Mouse (Mus musculus) left cerebral cortex, adult 18-20 months (tissue): ENCODE measurements around the gene Mcidas. TPM values are rescaled to one million over a fixed set of nuclear protein-coding genes. Genes with fewer than 3 reads are reported as not detected.
"Not testable (repeated sequence)": the region's sequence is repeated elsewhere in the genome, so short reads cannot be mapped to it uniquely, and the experiment has no call there.

Experiments used
- DNase-seq, 2 experiments: peaks; one replicate each; pipeline ENCODE4 v3.0.0; 2021 to 2022; ENCODE audit warnings: low spot score in 2 of 2, mixed read lengths in 1 of 2
- total RNA-seq, 2 experiments: library from RNA; stranded (reverse); gene quantifications; 2 replicates each; pipeline ENCODE4 v1.2.3; 2021

Mcidas gene
- total RNA-seq, 2 experiments from 2014 or later = 0.30 to 0.45 TPM

DNA sequence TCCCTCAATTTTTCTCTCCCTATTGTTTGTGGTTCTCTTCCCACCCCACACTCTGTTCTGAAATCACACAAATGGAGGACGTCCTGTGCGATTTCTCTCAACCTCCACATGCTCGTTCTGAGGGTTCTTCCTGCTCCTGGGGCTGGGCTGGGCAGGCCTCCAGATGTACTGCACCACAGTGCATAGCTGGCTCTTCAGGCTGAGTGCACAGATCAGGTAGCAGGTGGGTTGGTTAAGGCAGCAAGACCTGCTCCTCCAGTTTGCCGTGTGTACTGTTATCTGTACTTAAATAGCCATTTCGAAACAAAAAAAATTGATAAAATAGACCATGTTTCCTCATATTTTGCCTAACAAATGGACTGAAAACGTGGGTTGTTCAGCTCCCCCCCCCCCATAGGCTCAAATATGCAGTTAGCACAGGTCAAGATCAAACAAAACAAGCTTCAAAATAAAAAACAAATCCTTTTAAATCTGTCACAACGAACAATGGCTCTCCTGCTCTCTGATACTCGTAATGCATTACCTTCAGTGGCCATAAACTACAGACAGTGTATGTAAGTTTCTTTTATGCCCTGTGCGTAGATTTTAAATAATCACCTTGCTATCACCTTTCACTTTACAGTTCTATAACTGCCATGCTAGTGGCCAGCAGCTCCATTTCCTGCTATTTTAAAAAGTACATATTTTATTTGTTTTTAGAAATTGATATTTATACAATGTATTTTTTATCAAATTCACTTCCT lies 7.1 kb downstream of the Mcidas start:
- DNase-seq = no peak

- no peak for DNase-seq
Observed at GRCm38 (mm10) chr13:113012683-113013082, 19.0 kb downstream of the Mcidas start.

DNA sequence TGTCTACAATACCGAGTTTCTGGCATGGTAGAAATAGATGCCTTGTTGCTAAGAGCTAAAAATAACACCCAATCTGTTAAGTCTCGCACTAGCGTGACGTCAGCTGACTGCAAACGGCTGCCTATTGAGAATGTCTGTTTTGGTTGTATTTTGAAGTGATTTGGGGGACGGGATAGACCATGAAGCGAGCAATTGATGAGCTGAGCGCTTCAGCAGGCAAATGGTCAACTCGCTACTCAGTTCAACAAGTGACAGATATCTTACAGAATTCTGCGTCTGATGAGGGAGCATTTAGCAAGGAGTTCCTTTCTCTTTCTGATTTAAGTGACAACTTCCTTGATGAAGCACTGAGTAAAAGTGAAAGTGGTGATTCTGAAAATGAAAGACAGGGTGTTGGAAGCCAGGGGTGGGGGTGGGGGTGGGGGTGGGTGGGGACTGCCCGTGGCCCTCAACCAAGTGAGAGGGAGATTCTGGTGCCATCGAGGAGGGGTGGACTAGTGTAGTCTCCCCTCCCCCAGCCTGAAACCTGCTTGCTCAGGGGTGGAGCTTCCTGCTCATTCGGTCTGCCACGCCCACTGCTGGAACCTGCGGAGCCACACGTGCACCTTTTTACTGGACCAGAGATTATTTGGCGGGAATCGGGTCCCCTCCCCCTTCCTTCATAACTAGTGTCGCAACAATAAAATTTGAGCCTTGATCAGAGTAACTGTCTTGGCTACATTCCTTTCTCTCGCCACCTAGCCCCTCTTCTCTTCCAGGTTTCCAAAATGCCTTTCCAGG lies 19.7 kb downstream of the Mcidas start:
- DNase-seq = not testable (repeated sequence)

GRCm38 (mm10) chr13:113021521-113021920 lies 27.9 kb downstream of the Mcidas start:
- no peak for DNase-seq

GRCm38 (mm10) chr13:113022467-113022866 lies 28.8 kb downstream of the Mcidas start:
- no peak for DNase-seq

DNA sequence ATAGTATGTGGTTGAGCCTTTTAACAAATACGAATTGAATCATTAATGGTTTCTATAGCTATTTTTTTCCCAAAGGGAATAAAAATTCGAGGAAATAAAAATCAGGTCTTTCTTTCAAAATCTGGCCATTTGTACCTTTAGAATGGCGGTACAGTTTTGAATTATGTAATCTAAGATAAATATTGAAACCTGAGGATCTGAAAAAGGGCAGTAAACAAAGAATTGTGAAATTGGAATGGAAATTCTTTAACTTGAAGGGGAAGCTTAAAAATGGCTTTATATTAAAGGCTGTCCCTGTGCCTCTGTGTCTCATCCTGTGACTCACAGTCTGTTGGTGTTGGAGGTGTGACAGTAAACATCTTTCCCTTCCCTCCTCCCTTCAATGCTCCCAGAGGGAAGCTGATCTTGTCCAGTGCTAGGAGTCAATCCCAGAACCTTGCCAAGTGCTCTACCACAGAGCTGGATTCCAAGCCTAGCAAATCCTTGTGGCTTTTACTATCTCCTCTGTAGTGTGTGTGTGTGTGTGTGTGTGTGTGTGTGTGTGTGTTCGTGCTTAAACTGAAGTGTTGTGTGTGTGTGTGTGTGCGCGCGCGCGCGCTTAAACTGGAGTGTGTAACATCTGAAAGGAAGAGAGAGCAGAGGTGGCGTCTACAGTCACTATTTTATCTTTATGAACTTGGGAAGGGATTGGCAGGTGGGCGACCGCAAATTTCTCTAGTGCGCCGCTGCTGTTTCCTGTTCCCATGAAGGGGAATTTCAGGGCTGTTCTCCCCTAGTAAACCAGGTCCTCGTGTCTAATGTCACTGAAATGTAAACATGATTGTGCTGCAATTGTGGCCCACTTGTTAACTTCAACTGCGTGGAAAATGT lies 29.9 kb downstream of the Mcidas start:
- no peak for DNase-seq

DNA sequence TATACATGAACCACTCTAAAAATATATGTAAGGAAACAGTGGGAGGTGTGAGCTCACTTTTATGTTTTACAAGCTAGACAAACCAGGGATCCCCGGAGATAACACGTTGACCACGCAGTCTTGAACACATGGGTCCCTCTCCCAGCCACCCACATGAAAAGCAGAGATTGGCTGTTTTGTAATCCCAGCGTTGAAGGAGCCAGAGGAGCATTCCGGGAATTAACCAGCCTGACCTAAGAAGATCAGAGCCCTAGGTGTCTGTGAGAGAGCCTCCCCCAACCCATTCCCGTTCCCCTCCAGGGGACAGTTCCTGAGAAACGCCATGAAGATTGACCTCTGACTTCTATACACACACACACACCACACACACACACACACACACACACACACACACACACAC lies 37.7 kb downstream of the Mcidas start:
- DNase-seq = no peak

GRCm38 (mm10) chr13:113031792-113032571 lies 38.3 kb downstream of the Mcidas start:
- DNase-seq = peak; percentile 22 to 51

GRCm38 (mm10) chr13:113032831-113033230 lies 39.2 kb downstream of the Mcidas start:
- DNase-seq = no peak

DNA sequence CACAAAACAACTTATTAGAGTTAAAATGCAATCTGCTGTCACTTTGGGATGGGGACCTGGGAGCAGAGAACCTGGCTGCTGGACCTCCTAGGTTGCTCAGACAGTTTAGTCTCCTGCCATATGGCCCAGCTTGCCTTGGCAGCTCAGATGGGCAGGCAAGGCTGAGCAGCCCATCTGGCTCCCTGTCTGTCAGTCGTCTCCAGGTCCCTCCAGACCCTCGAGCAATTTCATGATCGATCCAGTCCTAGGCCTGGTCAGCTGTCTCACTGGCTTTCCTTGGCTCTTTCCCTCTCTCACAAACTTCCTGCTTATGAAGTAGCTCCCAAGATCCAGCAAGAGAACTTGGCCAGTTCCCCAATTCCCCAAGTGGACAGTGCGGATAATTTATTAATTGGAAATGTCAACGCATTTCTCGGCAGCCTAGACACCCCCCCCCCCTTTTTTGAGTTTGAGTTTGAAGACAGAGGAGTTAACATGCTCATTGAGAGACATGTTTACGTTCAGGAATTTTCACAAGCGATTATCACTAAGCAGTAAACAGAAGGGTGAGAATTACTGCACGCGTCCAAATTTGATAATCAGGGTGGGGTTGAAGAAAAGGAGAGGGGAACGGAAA lies 40.7 kb downstream of the Mcidas start:
- no peak for DNase-seq

DNA sequence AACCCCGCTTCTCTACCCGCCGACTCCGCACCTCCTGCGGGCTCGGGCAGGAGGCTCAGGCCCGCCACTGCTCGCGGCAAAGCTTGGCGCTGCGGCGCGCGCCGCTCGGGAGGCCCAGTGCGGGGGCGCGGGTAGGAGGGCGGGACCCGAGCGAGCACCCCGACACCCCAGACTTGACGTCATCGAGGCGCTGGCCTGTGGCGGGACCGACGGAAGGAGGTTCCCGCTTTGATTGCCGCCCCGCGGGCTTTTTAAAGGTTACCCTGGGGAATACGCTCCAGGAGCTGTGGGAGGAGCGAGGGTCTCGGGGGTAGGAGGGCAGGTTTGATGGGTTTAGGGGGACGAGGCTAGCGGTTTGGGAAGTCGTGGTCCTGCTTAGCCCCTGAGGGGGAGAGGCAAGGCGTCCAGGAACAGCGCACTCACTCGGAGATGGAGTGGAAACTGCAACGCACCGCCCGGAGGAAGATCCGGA lies 41.3 kb downstream of the Mcidas start, which contains the start of gene Cdc20b:
Gene Cdc20b, plus strand, starts transcription at position 162 of the 472 bp plus-strand sequence.
- peak; percentile 26 to 34 for DNase-seq

- peak; percentile 71 to 77 for DNase-seq
Observed at GRCm38 (mm10) chr13:113035852-113036251, 42.2 kb downstream of the Mcidas start.

GRCm38 (mm10) chr13:113044876-113045275 lies 51.2 kb downstream of the Mcidas start:
- DNase-seq = no peak

DNA sequence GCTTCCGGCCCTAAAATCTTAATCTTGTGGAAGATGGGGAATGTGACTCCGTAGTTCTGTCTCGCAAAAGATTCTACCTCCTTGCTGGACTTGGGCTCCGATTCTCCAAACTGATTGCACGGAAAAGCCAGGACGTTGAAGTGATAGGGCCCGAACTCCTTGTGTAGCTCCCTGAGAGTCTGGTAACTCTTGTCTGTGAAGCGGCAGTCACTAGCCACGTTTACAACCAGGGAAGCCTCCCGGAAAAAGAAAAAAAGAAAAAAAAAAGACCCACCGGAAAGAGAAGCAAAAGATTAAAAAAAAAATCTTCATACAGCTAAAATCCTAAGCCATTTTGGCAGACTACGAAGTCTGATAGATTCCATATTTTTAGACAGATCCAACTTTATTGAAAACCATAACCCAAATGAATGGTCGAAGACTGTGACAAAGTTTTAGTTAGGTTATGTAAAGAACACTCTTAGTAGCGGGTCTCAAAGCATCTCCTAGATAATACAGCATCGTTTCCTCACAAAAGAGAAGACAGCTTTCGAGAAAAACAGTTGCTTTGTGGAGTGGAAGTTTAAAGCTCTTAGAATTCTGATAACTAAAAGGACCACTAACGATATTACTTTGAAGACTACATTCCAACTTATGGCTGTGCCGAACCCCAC lies 51.9 kb downstream of the Mcidas start:
- DNase-seq = no peak

GRCm38 (mm10) chr13:113046211-113046883 lies 52.7 kb downstream of the Mcidas start, which contains the start of gene Gpx8:
Gene Gpx8 (minus strand): TSS chr13:113046410.
- peak; percentile 20 to 30 for DNase-seq

DNA sequence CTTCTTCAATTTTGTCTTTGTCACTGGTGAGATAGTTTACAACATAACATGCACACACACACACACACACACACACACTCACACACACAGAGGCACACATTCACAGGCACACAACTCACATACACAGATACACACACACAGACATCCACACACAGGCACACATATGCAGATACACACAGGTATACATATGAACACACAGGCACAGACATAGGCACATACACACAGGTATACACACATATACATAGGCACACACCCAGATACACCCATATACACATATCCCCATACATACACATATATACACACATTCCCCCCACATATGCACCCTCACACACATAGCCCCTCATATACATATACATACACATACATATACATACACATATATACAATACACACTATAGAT lies 53.4 kb downstream of the Mcidas start:
- no peak for DNase-seq

DNA sequence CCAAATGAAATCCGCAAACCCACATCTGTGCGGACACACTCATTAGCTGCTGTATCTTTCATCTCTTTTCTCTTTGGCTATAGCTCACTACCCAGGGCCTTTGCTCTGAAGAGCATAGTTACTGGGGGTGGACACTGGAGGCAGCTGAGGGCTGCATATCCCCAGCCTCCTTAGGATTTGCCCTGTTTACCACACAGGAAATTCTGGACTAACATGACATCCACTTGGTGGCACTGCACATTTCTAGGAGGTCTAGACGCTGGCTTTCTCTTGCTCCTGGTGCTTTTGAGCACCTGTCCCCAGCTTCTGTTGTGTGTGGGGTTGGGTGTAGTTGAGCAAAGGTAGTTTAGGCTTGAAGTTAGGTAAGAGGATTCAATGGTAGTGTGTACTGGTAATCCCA lies 54.0 kb downstream of the Mcidas start:
- no peak for DNase-seq
